Mouse (Mus musculus) olfactory bulb, adult 2 months (tissue): ENCODE measurements around the gene Pon2.

Source experiments
- CTCF ChIP-seq: fragments of 200-500 bp; IDR thresholded peaks from 2 replicates; pipeline ENCODE4 v1.5.1; 2012; ENCODE audit warnings: low read depth, mild to moderate bottlenecking, low read length, moderate library complexity; ENCODE audit not compliant: insufficient read depth
- POLR2A ChIP-seq: fragments of 200-500 bp; IDR thresholded peaks from 2 replicates; pipeline ENCODE4 v1.6.1; 2012; ENCODE audit warnings: mild to moderate bottlenecking, low read depth, low read length, moderate library complexity; ENCODE audit not compliant: insufficient read depth

DNA sequence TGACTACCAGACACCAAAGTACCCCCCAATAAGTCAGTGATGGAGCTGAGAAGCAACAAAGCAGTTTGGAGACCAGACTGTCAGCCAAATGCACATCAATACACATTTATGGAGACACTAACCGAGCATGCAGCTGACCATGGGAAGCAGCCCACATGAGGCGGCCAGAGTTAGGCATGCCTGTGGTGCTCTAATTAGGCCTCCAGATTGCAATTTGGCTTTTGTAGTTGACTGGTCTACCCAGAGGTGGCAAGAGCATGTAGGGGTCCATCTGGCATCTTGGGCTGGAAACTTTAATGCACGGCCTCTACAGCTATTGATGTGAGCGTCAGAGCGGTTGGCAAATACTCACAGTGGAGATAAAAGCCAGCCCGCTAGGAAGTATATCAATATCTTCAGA is 52.3 kb downstream of the Pon2 start:
- TF ChIP-seq CTCF = no peak
- no peak for TF ChIP-seq POLR2A
